Mouse (Mus musculus): Measurements from ENCODE around the gene Dctpp1.
A peak's percentile ranks its signal among the peaks of the same experiment; 100 is the strongest.

Dctpp1 gene

DNA sequence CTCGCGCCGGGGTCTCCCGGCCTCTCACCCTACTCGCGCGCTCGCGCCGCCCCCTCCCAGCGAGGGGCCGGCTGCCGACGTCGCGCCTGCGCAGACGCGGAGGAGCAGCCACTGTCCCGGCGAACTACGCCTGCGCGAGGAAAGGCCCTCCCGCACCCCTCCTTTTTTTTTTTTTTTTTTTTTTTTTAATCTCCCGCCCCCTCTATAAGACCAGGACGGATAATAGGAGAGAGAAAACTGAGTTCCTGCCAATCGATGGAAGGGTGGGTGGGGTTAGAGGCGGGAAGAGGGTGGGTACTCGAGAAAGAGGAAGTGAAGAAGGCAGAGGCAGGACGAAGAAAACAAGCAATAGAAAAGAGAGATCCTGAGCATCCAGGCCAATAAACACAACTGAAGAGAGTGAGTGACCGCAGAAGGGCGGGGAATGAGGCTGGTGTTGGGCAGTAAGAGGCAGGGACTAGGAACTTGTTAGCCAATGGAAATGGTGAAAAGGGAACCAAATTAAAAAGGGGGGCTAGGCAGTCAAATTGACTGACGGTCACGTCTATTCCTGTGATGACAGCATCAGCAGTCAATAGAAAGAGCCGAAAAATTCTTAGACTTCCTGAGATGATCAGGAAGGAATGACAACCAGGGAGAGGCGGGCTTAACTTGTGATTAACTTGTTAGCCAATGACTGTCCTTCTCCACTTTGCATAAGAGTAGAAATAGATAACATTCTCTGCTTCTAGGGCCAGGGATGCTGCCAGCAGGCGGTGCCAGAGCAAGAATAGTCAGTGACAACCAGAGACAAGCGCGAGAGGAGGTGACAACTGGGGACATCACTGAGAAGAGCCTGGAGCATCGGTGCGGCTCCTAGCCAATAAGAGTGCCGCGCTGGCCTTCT, 51.7 kb downstream of the Dctpp1 start, which contains the start of gene Mylpf:
Mylpf (plus strand) TSS at position 338 of the 886 bp plus-strand sequence.
- peak; percentile 96 for DNase-seq (ENCODE audit: low spot score)

DNA sequence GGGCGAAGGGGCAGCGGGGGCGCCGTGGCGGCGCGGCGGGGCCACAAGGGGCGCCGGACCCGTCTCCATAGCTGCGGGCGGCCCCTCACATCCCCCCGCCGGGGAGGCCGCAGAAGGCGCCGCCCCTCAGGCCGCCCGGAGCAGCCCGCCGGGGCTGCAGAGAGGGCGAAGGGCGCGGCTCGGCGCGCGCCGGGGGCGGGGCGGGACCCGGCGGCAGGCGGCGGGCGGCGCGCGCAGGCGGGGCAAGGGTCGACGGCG, 52.3 kb downstream of the Dctpp1 start, which contains the start of gene Tbc1d10b:
Tbc1d10b (minus strand) TSS at position 174 of the 258 bp plus-strand sequence.
- no peak for DNase-seq (ENCODE audit: low spot score)

DNA sequence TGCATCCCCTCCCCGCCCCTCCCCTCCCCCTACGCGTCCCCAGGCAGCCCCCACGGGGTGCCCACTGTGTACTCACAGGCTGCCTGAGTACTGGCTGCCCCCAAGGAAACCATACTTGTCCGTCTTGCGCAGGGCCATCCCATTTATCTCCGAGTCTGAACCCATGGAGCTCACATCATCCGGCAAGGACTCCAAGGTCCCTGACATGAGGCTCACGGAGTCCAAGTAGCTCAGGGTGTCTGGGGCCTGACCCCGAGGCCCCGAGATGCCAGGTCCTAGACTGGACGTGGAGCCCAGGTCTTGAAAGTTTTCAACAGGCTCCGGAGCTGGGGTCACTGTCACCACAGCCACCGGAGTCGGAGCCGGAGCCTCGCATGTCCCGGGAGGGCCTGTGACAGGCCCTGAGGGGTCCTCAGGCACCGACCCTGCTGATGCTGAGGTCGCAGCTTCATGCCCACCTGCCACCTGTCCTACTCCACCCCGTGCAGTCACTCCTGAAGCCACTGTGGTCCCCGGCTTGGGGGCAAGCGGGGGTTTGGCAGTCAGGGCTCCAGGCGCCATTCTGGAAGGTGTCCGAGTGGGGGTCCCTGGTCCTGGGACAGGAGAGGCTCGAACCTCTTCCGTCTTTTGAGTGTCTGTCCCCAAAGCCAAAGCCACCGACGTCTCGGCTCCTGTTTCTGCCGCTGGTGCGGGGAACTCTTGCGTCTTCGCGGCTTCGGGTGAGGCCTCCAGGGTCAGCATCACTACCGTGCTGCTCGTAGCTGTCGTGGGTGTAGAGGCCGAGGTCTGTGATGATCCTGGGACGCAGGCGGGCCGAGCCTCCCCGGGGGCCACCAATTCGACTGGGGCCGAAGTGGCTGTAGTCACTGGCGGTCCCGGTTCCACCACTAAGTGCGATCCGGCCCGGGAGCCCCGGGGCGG, 52.9 kb downstream of the Dctpp1 start:
- peak; percentile 60 for DNase-seq (ENCODE audit: low spot score)
